Mouse (Mus musculus) MEL (cell line): ENCODE results near the gene Cbx8. TPM values are rescaled to one million over a fixed set of nuclear protein-coding genes. Genes with fewer than 3 reads are reported as not detected.

Source experiments
- DNase-seq: peaks from one replicate; pipeline ENCODE4 v3.0.0; 2011; ENCODE audit warnings: low read depth, low spot score
- H3K27ac ChIP-seq: 2 replicates; pipeline ENCODE4 v1.5.1; 2012; ENCODE audit warnings: low read depth, mild to moderate bottlenecking, control low read depth, low read length, moderate library complexity; ENCODE audit not compliant: control insufficient read depth
- H3K27me3 ChIP-seq, 2 experiments: fragments of 150-350 bp in 1 of 2; sonication (generic) in 1 of 2; 2 replicates each; pipeline ENCODE4 v1.6.1; 2012; ENCODE audit warnings: low read length in 2 of 2, mild to moderate bottlenecking in 2 of 2, improper control_type of control experiment in 1 of 2, moderate library complexity in 1 of 2; ENCODE audit not compliant: insufficient read depth in 2 of 2, control insufficient read depth in 1 of 2
- H3K36me3 ChIP-seq, 2 experiments: 2 replicates each; pipeline ENCODE4 v1.6.1; 2012 to 2014; ENCODE audit warnings: low read length in 2 of 2, improper control_type of control experiment in 1 of 2, inconsistent platforms in 1 of 2, mild to moderate bottlenecking in 1 of 2; ENCODE audit not compliant: insufficient read depth in 2 of 2, control insufficient read depth in 1 of 2
- H3K4me1 ChIP-seq, 2 experiments: fragments of 150-350 bp in 1 of 2; sonication (generic) in 1 of 2; 2 replicates each; pipeline ENCODE4 v1.6.1; 2012; ENCODE audit warnings: low read length in 2 of 2, improper control_type of control experiment in 1 of 2, mild to moderate bottlenecking in 1 of 2; ENCODE audit not compliant: insufficient read depth in 2 of 2, control insufficient read depth in 1 of 2
- H3K4me3 ChIP-seq, 2 experiments: fragments of 150-350 bp in 1 of 2; sonication (generic) in 1 of 2; 2 replicates each; pipeline ENCODE4 v1.5.1; 2012; ENCODE audit warnings: low read depth in 2 of 2, low read length in 2 of 2, mild to moderate bottlenecking in 2 of 2, moderate library complexity in 2 of 2, control low read depth in 1 of 2, improper control_type of control experiment in 1 of 2; ENCODE audit not compliant: control insufficient read depth in 1 of 2, insufficient read depth in 1 of 2
- H3K79me2 ChIP-seq: 2 replicates; pipeline ENCODE4 v1.6.1; 2012; ENCODE audit warnings: mild to moderate bottlenecking, low read length, moderate library complexity; ENCODE audit not compliant: control insufficient read depth, poor library complexity, insufficient read depth
- H3K9ac ChIP-seq: 2 replicates; pipeline ENCODE4 v1.6.1; 2012; ENCODE audit warnings: low read depth, mild to moderate bottlenecking, control low read depth, low read length, moderate library complexity; ENCODE audit not compliant: control insufficient read depth, poor library complexity, severe bottlenecking
- H3K9me3 ChIP-seq: fragments of 150-350 bp; sonication (generic); replicated peaks from 2 replicates; pipeline ENCODE4 v1.6.1; 2012; ENCODE audit warnings: mild to moderate bottlenecking, low read length, improper control_type of control experiment, moderate library complexity; ENCODE audit not compliant: insufficient read depth
- CHD1 ChIP-seq: IDR thresholded peaks from 2 replicates; pipeline ENCODE4 v1.6.1; 2012; ENCODE audit warnings: low read depth, mild to moderate bottlenecking, inconsistent platforms, low read length, improper control_type of control experiment
- ELF1 ChIP-seq: IDR thresholded peaks from 2 replicates; pipeline ENCODE4 v1.6.1; 2014; ENCODE audit warnings: low read depth, mild to moderate bottlenecking, inconsistent platforms, low read length, improper control_type of control experiment, moderate library complexity
- EP300 ChIP-seq, 2 experiments: IDR thresholded peaks; 2 replicates each; pipeline ENCODE4 v1.6.1; 2011; ENCODE audit warnings: improper control_type of control experiment in 2 of 2, low read length in 2 of 2, low read depth in 1 of 2, mild to moderate bottlenecking in 1 of 2
- ETS1 ChIP-seq: IDR thresholded peaks from 2 replicates; pipeline ENCODE4 v1.6.1; 2012; ENCODE audit warnings: low read depth, mild to moderate bottlenecking, inconsistent platforms, low read length, improper control_type of control experiment, moderate library complexity
- GABPA ChIP-seq: IDR thresholded peaks from 2 replicates; pipeline ENCODE4 v1.6.1; 2012; ENCODE audit warnings: low read depth, mild to moderate bottlenecking, inconsistent platforms, low read length, improper control_type of control experiment, moderate library complexity
- MAFK ChIP-seq: IDR thresholded peaks from 2 replicates; pipeline ENCODE4 v1.6.1; 2011; ENCODE audit warnings: low read depth, mild to moderate bottlenecking, low read length, improper control_type of control experiment, borderline replicate concordance
- MAX ChIP-seq: IDR thresholded peaks from 2 replicates; pipeline ENCODE4 v1.6.1; 2011; ENCODE audit warnings: low read length, improper control_type of control experiment
- MAZ ChIP-seq: IDR thresholded peaks from 2 replicates; pipeline ENCODE4 v1.6.1; 2012; ENCODE audit warnings: low read depth, mild to moderate bottlenecking, inconsistent platforms, low read length, improper control_type of control experiment
- MYB ChIP-seq: IDR thresholded peaks from 2 replicates; pipeline ENCODE4 v1.6.1; 2011; ENCODE audit warnings: mild to moderate bottlenecking, low read depth, low read length, improper control_type of control experiment
- MYC ChIP-seq: IDR thresholded peaks from 2 replicates; pipeline ENCODE4 v1.6.1; 2011; ENCODE audit warnings: low read depth, mild to moderate bottlenecking, low read length, improper control_type of control experiment, moderate library complexity
- NRF1 ChIP-seq: IDR thresholded peaks from 2 replicates; pipeline ENCODE4 v1.6.1; 2014; ENCODE audit warnings: low read depth, mild to moderate bottlenecking, inconsistent platforms, low read length, improper control_type of control experiment, moderate library complexity; ENCODE audit not compliant: poor library complexity, insufficient read depth, severe bottlenecking
- POLR2A ChIP-seq, 2 experiments: IDR thresholded peaks; 2 replicates each; pipeline ENCODE4 v1.6.1; 2011 to 2012; ENCODE audit warnings: low read length in 2 of 2, mild to moderate bottlenecking in 2 of 2, control low read depth in 1 of 2, improper control_type of control experiment in 1 of 2, low read depth in 1 of 2, moderate library complexity in 1 of 2; ENCODE audit not compliant: control insufficient read depth in 1 of 2, insufficient read depth in 1 of 2, poor library complexity in 1 of 2
- RAD21 ChIP-seq: IDR thresholded peaks from 2 replicates; pipeline ENCODE4 v1.6.1; 2011; ENCODE audit warnings: mild to moderate bottlenecking, low read depth, low read length, improper control_type of control experiment
- RCOR1 ChIP-seq: IDR thresholded peaks from 2 replicates; pipeline ENCODE4 v1.6.1; 2012; ENCODE audit warnings: low read depth, mild to moderate bottlenecking, inconsistent platforms, low read length, improper control_type of control experiment
- SIN3A ChIP-seq: IDR thresholded peaks from 2 replicates; pipeline ENCODE4 v1.6.1; 2012; ENCODE audit warnings: low read length, improper control_type of control experiment, inconsistent platforms
- TCF12 ChIP-seq: IDR thresholded peaks from 2 replicates; pipeline ENCODE4 v1.6.1; 2014; ENCODE audit warnings: low read depth, mild to moderate bottlenecking, inconsistent platforms, low read length, improper control_type of control experiment, moderate library complexity
- UBTF ChIP-seq: IDR thresholded peaks from 2 replicates; pipeline ENCODE4 v1.6.1; 2012; ENCODE audit warnings: low read depth, mild to moderate bottlenecking, inconsistent platforms, low read length, improper control_type of control experiment, moderate library complexity, borderline replicate concordance; ENCODE audit not compliant: insufficient read depth
- USF1 ChIP-seq: IDR thresholded peaks from 2 replicates; pipeline ENCODE4 v1.6.1; 2014; ENCODE audit warnings: low read depth, mild to moderate bottlenecking, inconsistent platforms, low read length, improper control_type of control experiment, moderate library complexity
- ZC3H11A ChIP-seq: IDR thresholded peaks from 2 replicates; pipeline ENCODE4 v1.6.1; 2012; ENCODE audit warnings: low read depth, mild to moderate bottlenecking, inconsistent platforms, low read length, improper control_type of control experiment
- ZKSCAN1 ChIP-seq: IDR thresholded peaks from 2 replicates; pipeline ENCODE4 v1.6.1; 2012; ENCODE audit warnings: low read depth, mild to moderate bottlenecking, inconsistent platforms, low read length, improper control_type of control experiment, moderate library complexity
- polyA plus RNA-seq, 2 experiments: library from polyadenylated mRNA; stranded (reverse) in 1 of 2; unstranded in 1 of 2; fragments of >175 nt in 1 of 2; fragments of >200 nt in 1 of 2; gene quantifications; 2 replicates each; pipeline versions ENCODE4 v1.2.1 to v1.2.4; 2012; ENCODE audit warnings: low replicate concordance in 2 of 2, low read depth in 1 of 2; ENCODE audit not compliant: insufficient read length in 2 of 2, insufficient read depth in 1 of 2, missing spikeins in 1 of 2
- total RNA-seq: library from RNA; depleted of rRNA; stranded (reverse); fragments of 300-350 nt; gene quantifications from 2 replicates; pipeline ENCODE4 v1.2.3, GENCODE M21; 2012

The Cbx8 gene
- total and polyA plus RNA-seq, 3 experiments: 5.7 to 11.3 TPM; not detected in 1

DNA sequence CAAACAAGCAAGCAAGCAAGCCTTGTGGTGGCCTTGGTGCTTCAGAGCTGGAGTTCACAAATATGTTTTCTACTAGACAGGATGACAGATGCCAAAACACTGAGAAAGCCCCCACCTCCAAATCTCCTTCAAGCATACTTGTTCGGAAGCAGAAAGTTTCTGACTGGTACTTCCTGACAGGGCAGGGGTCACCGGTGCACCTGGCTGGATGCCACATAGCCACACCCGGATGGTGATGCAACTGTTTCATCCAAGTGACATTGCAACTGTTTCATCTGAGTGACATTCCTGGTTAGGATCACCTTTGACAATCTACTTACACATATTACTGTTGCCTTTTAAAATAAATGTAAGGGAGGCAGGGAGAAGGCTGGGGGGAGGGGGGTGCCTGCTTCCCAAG lies 43.6 kb downstream of the Cbx8 start:
- DNase-seq: no peak
- H3K9me3 ChIP-seq: no peaks in the 10 kb centered on the region
- H3K79me2 ChIP-seq: no peaks in the 10 kb centered on the region

DNA sequence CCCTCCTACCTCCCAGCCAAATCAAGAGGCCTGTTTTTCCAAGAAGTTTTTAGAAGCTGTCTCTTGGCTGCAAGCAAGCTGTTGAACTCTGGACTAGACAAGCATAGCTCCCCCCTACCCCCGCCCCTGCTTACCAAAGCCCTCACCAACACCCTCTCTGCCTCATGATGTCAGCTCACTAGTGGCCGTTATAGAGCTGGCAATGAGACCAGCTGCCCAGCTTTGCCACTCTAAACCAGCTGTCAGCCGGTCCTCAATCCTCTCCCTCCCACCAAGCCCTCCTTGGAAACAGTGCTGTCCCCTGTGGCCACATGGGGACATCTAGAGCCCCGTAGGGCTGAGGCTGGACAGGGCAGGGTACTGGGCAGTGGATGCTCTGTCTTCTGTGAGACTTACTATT lies 45.3 kb downstream of the Cbx8 start:
- TF ChIP-seq UBTF: no peak
- Histone ChIP-seq H3K27ac (no peak overlapping the region), H3K4me3 (no peak overlapping the region), H3K36me3 (no peaks in the 10 kb centered on the region), H3K9me3 (no peaks in the 10 kb centered on the region), H3K27me3 (no peaks in the 10 kb centered on the region; a peak in 1 of 4 replicates), H3K4me1 (peaks cover 2 to 10% of the 10 kb centered on the region in 2 experiments; a peak in 2 of 4 replicates), H3K79me2 (no peaks in the 10 kb centered on the region), H3K9ac (no peak overlapping the region)
- DNase-seq: no peak

More for the DNA sequence above, 43.6 kb downstream of the Cbx8 start:
- Histone ChIP-seq H3K36me3 (no peaks in the 10 kb centered on the region), H3K9ac (no peak overlapping the region), H3K4me3 (no peak overlapping the region), H3K27me3 (no peaks in the 10 kb centered on the region; a peak in 1 of 4 replicates), H3K4me1 (peaks cover 2 to 10% of the 10 kb centered on the region in 2 experiments; a peak in 2 of 4 replicates), H3K27ac (no peak overlapping the region)
- peak; percentile 30; the same call in 1 of the 2 replicates for TF ChIP-seq ETS1
- TF ChIP-seq EP300 (IDR thresholded peaks at IDR 0.05; ENCODE audit: low read depth in 1 of 2, low read length in 2 of 2): peak in 1 of 2 experiments; percentile 4; a peak in 1 of 4 replicates
- TF ChIP-seq MAX: no peak
- TF ChIP-seq TCF12: 0 out of 2 replicates have a peak, but pooled peaks have one; percentile 19

DNA sequence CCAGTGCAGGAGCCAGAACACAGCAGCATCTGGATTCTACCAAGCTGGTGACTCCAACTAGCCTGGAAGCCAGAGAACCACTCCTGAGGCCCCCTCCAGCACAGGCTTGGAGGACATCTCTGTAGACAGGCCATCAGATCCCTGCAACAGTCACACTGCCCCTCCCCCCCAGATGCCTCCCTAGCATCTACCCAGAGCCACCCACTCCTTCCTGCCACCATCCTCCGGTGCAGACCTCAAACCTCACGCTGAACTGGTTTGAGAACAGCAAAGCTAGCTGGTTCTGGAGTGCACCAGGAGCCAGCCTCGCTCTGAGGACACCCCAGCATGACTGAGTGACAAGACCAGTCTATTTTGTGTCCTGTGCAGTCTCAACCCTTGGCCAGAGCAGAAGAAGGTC lies 48.0 kb downstream of the Cbx8 start:
- H3K9me3 ChIP-seq: no peaks in the 10 kb centered on the region
- H3K4me1 ChIP-seq: peaks cover 2 to 10% of the 10 kb centered on the region in 2 experiments; a peak in 2 of 4 replicates
- DNase-seq: no peak
- H3K9ac ChIP-seq: no peak overlapping the region
- no peak overlapping the region for H3K4me3 ChIP-seq
- no peak for TF ChIP-seq ZC3H11A
- TF ChIP-seq RAD21: no peak
- TF ChIP-seq EP300 (IDR thresholded peaks at IDR 0.05; ENCODE audit: low read depth in 1 of 2, low read length in 2 of 2): no peak
- no peak for TF ChIP-seq ELF1
- no peak for TF ChIP-seq UBTF
- no peak for TF ChIP-seq RCOR1
- no peak for TF ChIP-seq MYB
- TF ChIP-seq USF1: no peak
- TF ChIP-seq NRF1: no peak
- TF ChIP-seq CHD1: no peak
- no peak for TF ChIP-seq GABPA
- no peak for TF ChIP-seq MAX
- no peak for TF ChIP-seq ZKSCAN1
- no peak for TF ChIP-seq POLR2A (IDR thresholded peaks at IDR 0.05; ENCODE audit: control insufficient read depth in 1 of 2, insufficient read depth in 1 of 2, low read depth in 1 of 2, low read length in 2 of 2, poor library complexity in 1 of 2)
- TF ChIP-seq MAFK: no peak
- no peak for TF ChIP-seq TCF12
- TF ChIP-seq SIN3A: no peak
- TF ChIP-seq MYC: no peak
- TF ChIP-seq MAZ: no peak
- H3K36me3 ChIP-seq: no peaks in the 10 kb centered on the region
- H3K27ac ChIP-seq: no peak overlapping the region
- no peaks in the 10 kb centered on the region for H3K79me2 ChIP-seq
- H3K27me3 ChIP-seq: no peaks in the 10 kb centered on the region; a peak in 1 of 4 replicates
